Mouse (Mus musculus): Measurements from ENCODE around the gene Mrps18a.

DNA sequence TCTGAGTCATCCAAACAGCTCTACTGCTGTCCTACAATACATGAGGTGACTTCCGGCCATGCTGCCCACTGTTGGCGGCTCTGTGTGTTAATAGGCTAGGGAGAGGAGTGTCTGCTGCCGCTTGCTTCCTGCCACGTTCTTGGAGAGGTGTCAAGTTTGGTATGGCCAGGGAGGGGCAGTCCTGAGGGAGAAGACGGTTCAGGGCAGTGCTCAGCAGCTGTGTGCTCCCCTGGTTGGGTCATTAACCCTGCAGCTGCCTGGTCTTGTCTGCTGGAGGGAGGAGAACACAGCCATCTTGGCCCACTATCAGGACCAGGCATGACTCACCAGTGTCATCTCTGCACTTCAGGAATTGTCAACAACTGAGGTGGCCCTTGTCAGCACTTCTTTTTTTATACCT lies 57.5 kb downstream of the Mrps18a start:
- TF ChIP-seq ZNF384 (IDR thresholded peaks at IDR 0.05; ENCODE audit: low read depth, low read length) (no peak), CHD2 (IDR thresholded peaks at IDR 0.05; ENCODE audit: low read depth, low read length) (no peak)

Data from ES-E14 (cell line).